Mouse (Mus musculus): ENCODE measurements around the gene Top2a. TPM values are rescaled to one million over a fixed set of nuclear protein-coding genes. Genes with fewer than 3 reads are reported as not detected.

Gene Top2a
- polyA plus RNA-seq (2016; fragmentation: Nextera tagmentation; extraction: Ambion mirVana), result 195 and 199 TPM in 2 replicates

DNA sequence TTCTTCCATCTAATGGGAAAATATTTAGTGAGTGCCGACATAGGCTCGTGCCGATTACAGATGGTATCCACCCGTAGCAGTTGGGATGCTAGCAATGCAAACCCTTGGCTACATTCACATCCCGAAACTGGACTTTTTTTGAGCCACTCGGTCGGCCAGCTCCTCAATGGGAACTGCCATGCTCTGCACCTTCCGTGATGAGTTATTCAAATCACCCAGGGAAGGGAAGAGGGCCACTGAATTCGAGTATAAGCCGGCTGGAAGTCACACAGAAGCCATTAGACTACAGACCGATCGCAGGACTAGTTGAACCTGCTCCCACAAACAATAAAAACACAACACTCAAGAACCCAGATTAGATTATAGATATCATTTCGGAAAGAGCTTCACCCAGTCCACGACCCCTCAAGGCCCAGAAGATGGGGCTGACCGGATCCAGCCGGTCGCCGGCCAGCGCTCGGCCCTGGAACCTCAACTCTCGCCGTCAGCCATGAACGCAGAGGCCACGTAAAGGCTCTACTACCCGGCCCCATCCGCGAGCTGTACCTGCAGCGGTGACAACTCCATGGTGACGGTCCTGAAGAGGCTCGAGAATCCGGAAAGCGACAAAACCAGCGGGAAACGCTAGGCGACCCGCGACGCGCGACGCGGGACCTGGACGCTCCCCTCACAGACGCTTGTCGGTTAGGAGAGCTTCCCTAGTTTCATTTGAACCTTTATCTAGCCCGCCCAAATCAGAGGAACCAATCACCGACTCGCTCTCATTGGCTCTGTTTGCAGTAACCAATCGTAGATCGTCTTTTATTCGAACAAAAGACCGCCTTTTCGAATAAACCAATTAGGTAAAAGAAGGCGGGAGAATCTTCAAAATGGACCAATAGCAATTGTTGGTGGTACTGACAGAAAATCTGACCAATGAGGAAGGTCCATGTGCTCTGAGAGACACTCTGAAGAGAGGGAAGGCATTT is at the start of gene Top2a:
Gene Top2a (minus strand): TSS at position 690 of the 968 bp plus-strand sequence.
- H3K9ac ChIP-seq, result peak within 1 kb of the TSS; percentile 69
- peaks cover 18% of the 10 kb centered on the region for H3K4me1 ChIP-seq
- H3K27ac ChIP-seq, result peak within 1 kb of the TSS; percentile 8
- H3K9me3 ChIP-seq (replicated peaks), result no peaks in the 10 kb centered on the region
- H3K36me3 ChIP-seq, result peaks cover 17% of the 10 kb centered on the region
- no peaks in the 10 kb centered on the region for H3K27me3 ChIP-seq
- peak within 1 kb of the TSS; percentile 72 for H3K4me2 ChIP-seq (replicated peaks)
- peak; percentile 96 for ATAC-seq (ENCODE audit: low FRiP score)
- WGBS, result under 1% methylated on average over 54 of the region's 54 CpGs
- H3K4me3 ChIP-seq, result peak within 1 kb of the TSS; percentile 69

DNA sequence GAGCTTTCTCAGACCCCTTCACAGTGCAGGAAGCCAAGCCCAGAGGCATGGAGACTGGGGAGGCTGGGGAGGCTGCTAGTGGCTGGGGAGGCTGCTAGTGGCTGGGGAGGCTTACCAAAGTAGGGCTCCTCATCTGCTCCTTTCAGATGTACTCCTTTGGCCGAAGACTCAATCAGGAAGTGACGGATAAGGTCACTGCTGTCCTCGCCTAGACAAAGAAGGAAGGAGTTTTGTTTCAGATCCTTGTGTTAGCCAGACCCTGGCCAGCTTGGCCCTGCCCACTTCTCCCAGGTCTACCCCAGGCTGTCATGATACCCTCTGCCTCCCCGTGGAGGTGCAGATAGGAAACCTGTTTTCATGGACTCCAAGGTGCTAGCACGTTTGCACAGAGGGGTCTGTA is 49.8 kb upstream of the Top2a start:
- H3K27ac ChIP-seq, result no peak overlapping the region
- H3K27me3 ChIP-seq, result no peaks in the 10 kb centered on the region
- H3K9me3 ChIP-seq (replicated peaks), result no peaks in the 10 kb centered on the region
- WGBS, result 47% methylated on average over 5 of the region's 5 CpGs
- no peak overlapping the region for H3K4me3 ChIP-seq
- no peak for ATAC-seq (ENCODE audit: low FRiP score)
- no peak overlapping the region for H3K4me2 ChIP-seq (replicated peaks)
- H3K36me3 ChIP-seq, result no peaks in the 10 kb centered on the region
- peaks cover 22% of the 10 kb centered on the region for H3K4me1 ChIP-seq
- H3K9ac ChIP-seq, result no peak overlapping the region

DNA sequence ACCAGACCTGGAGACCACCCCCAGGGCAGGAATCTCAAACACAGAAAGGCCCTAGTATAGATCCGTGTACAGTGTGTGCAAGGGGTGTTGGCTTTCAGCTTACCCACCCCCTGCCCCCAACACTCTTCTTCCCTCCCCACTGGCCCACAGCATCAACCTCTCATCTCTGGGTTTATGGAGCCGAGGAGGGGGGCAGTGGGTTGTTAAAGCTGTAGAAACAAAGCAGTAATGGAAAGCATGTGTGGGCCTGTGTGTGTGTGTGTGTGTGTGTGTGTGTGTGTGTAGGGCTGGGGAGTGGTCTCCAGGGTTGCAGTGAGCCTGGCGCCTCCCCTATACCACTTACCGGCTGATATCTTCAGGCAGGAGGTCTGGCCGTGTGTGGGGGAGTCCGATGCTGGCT is 47.9 kb upstream of the Top2a start:
- H3K9me3 ChIP-seq (replicated peaks), result no peaks in the 10 kb centered on the region
- H3K4me2 ChIP-seq (replicated peaks), result peak overlapping the region; percentile 11; the same call in 1 of the 2 replicates
- peak; percentile 35; the same call in 1 of the 2 replicates for ATAC-seq (ENCODE audit: low FRiP score)
- no peaks in the 10 kb centered on the region for H3K27me3 ChIP-seq
- H3K27ac ChIP-seq, result peak overlapping the region; percentile 46; the same call in 1 of the 2 replicates
- 5% methylated on average over 6 of the region's 6 CpGs for WGBS
- no peak overlapping the region for H3K4me3 ChIP-seq
- peaks cover 22% of the 10 kb centered on the region for H3K4me1 ChIP-seq
- H3K9ac ChIP-seq, result peak overlapping the region; percentile 32; the same call in 1 of the 2 replicates
- H3K36me3 ChIP-seq, result no peaks in the 10 kb centered on the region

DNA sequence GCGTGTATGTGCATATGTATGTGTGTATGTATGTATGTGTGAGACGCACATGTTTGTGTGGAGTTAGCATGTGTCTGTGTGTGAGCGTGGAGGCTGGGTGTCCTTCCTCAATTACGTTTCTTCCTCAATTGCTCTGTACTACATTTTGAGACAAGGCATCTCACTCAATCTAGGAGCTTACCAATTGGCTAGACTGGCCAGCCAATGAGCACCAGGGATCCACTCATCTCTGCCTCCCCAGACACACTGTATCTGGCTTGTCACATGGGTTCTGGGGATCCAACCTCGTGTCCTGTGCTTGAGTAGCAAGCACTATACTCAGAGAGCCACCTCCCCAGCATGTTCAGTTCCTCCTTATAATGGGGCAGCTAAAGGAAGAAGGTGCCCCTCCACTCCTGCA is 44.5 kb upstream of the Top2a start:
- H3K4me1 ChIP-seq, result peaks cover 21% of the 10 kb centered on the region
- H3K4me3 ChIP-seq, result no peak overlapping the region
- no peaks in the 10 kb centered on the region for H3K9me3 ChIP-seq (replicated peaks)
- H3K9ac ChIP-seq, result no peak overlapping the region
- no peaks in the 10 kb centered on the region for H3K36me3 ChIP-seq
- 88% methylated on average over 5 of the region's 5 CpGs for WGBS
- no peak overlapping the region for H3K4me2 ChIP-seq (replicated peaks)
- H3K27me3 ChIP-seq, result no peaks in the 10 kb centered on the region
- no peak for ATAC-seq (ENCODE audit: low FRiP score)
- no peak overlapping the region for H3K27ac ChIP-seq

GRCm38 (mm10) chr11:99067591-99067990 is 43.6 kb upstream of the Top2a start:
- Histone ChIP-seq H3K36me3 (no peaks in the 10 kb centered on the region), H3K4me3 (no peak overlapping the region), H3K9ac (no peak overlapping the region), H3K27me3 (no peaks in the 10 kb centered on the region), H3K4me1 (peaks cover 28% of the 10 kb centered on the region), H3K9me3 (replicated peaks) (no peaks in the 10 kb centered on the region), H3K27ac (no peak overlapping the region), H3K4me2 (replicated peaks) (no peak overlapping the region)
- no peak for ATAC-seq (ENCODE audit: low FRiP score)
- WGBS, result 81% methylated on average over 8 of the region's 8 CpGs

GRCm38 (mm10) chr11:99065979-99066378 is 42.0 kb upstream of the Top2a start:
- Histone ChIP-seq H3K9ac (no peak overlapping the region), H3K27ac (no peak overlapping the region), H3K9me3 (replicated peaks) (no peaks in the 10 kb centered on the region), H3K27me3 (no peaks in the 10 kb centered on the region), H3K36me3 (no peaks in the 10 kb centered on the region), H3K4me1 (peaks cover 13% of the 10 kb centered on the region), H3K4me2 (replicated peaks) (no peak overlapping the region), H3K4me3 (no peak overlapping the region)
- ATAC-seq (ENCODE audit: low FRiP score), result peak; percentile 19; the same call in 1 of the 2 replicates
- 34% methylated on average over 2 of the region's 2 CpGs for WGBS

DNA sequence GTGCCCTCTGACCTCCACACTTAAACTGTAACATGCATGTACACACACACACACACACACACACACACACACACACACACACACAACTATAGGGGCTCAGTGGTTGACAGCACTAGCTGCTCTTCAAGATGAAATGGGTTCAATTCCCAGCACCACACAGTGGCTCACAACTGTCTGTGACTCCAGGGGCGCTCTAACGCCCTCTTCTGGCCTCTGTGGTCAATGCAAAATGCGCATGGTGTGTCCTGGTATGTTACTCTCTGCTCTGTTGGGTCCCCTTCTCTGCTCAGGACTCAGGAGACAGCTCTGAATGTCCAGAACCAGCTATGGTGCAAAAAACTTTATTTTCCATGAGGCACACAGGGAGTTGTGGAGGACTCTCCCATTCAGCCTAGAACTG is 41.4 kb upstream of the Top2a start:
- WGBS, result 73% methylated on average over 3 of the region's 3 CpGs
- Histone ChIP-seq H3K9me3 (replicated peaks) (no peaks in the 10 kb centered on the region), H3K9ac (no peak overlapping the region), H3K27me3 (no peaks in the 10 kb centered on the region), H3K4me1 (peaks cover 14% of the 10 kb centered on the region), H3K27ac (no peak overlapping the region), H3K36me3 (no peaks in the 10 kb centered on the region), H3K4me3 (no peak overlapping the region), H3K4me2 (replicated peaks) (no peak overlapping the region)
- no peak for ATAC-seq (ENCODE audit: low FRiP score)

GRCm38 (mm10) chr11:99063406-99064131 is 39.6 kb upstream of the Top2a start:
- Histone ChIP-seq H3K36me3 (no peaks in the 10 kb centered on the region), H3K27ac (no peak overlapping the region), H3K4me1 (peaks cover 15% of the 10 kb centered on the region), H3K9me3 (replicated peaks) (0 out of 2 replicates have a peak, but pooled peaks cover 2% of the 10 kb centered on the region), H3K4me3 (no peak overlapping the region), H3K27me3 (no peaks in the 10 kb centered on the region), H3K4me2 (replicated peaks) (no peak overlapping the region; the same call in 1 of the 2 replicates), H3K9ac (no peak overlapping the region)
- no peak for ATAC-seq (ENCODE audit: low FRiP score)
- 40% methylated on average over 8 of the region's 8 CpGs for WGBS

GRCm38 (mm10) chr11:99062661-99063060 is 38.7 kb upstream of the Top2a start:
- H3K4me1 ChIP-seq, result peaks cover 15% of the 10 kb centered on the region
- WGBS, result 79% methylated on average over 7 of the region's 7 CpGs
- no peak overlapping the region for H3K9ac ChIP-seq
- no peaks in the 10 kb centered on the region for H3K27me3 ChIP-seq
- no peak overlapping the region for H3K4me2 ChIP-seq (replicated peaks)
- no peak overlapping the region for H3K4me3 ChIP-seq
- no peaks in the 10 kb centered on the region for H3K36me3 ChIP-seq
- no peak for ATAC-seq (ENCODE audit: low FRiP score)
- no peak overlapping the region for H3K27ac ChIP-seq
- 0 out of 2 replicates have a peak, but pooled peaks cover 2% of the 10 kb centered on the region for H3K9me3 ChIP-seq (replicated peaks)

GRCm38 (mm10) chr11:99060435-99060834 is 36.4 kb upstream of the Top2a start:
- Histone ChIP-seq H3K36me3 (no peaks in the 10 kb centered on the region), H3K9me3 (replicated peaks) (0 out of 2 replicates have a peak, but pooled peaks cover 2% of the 10 kb centered on the region), H3K27me3 (no peaks in the 10 kb centered on the region), H3K4me3 (no peak overlapping the region), H3K4me2 (replicated peaks) (no peak overlapping the region), H3K4me1 (peaks cover 21% of the 10 kb centered on the region), H3K9ac (no peak overlapping the region), H3K27ac (no peak overlapping the region)
- WGBS, result 84% methylated on average over 3 of the region's 3 CpGs
- no peak for ATAC-seq (ENCODE audit: low FRiP score)

DNA sequence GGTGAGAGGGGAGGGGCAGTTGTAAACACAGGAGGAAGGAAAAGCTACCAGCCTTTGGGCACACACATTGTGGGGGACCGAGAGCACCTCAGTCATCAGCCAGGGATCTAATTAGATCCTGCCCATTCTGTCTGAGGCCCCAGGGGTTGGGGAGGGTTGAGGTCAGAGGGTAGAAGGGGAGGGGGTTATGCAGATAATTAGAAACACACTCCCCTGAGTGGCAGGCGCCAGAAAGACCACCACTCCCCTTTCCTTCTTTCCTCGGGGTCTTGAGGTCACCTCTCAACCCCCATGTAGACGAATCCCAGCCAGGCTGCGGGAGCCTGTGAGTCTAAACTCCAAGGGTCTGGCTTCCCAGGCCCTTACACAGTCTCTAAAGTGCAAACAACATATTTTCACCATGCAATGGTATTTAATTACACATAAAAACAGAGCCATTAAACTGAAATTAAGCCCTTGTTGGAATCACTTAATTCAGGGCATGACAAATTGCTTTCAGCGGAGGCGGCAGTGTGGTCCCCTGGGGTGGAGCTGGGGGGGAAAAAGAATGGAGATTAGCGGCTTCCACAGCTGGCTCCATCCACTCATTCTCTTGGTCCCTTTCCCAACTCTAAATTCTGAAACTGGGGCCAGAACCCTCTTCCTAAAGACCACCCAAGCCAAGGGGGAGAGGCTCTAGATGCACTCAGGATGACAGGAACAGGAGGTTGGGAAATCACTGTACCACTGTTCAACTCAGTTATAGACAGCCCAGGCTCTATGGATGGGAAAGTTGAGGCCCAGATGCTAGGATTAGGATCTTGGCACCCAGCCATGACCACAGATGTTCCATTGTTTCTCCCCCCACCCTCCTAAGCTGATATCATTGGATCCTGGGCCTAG is 31.8 kb upstream of the Top2a start:
- no peak overlapping the region for H3K9ac ChIP-seq
- 3% methylated on average over 8 of the region's 8 CpGs for WGBS
- 0 out of 2 replicates have a peak, but pooled peaks cover 2% of the 10 kb centered on the region for H3K27me3 ChIP-seq
- H3K4me1 ChIP-seq, result peaks cover 18% of the 10 kb centered on the region
- H3K4me3 ChIP-seq, result no peak overlapping the region
- no peak overlapping the region for H3K4me2 ChIP-seq (replicated peaks)
- peaks cover 18% of the 10 kb centered on the region for H3K36me3 ChIP-seq
- ATAC-seq (ENCODE audit: low FRiP score), result 0 out of 2 replicates have a peak, but pooled peaks have one; percentile 29
- H3K27ac ChIP-seq, result no peak overlapping the region
- H3K9me3 ChIP-seq (replicated peaks), result 0 out of 2 replicates have a peak, but pooled peaks cover 2% of the 10 kb centered on the region

All from hindbrain, embryonic 12.5 days (tissue).